Mouse (Mus musculus) thymus, adult 18-20 months (tissue): ENCODE measurements around the gene Ing4.
"Not testable (repeated sequence)": the region's sequence is repeated elsewhere in the genome, so short reads cannot be mapped to it uniquely, and the experiment has no call there.

ENCODE experiments used
- DNase-seq, 2 experiments: peaks; one replicate each; pipeline ENCODE4 v3.0.0; 2022; ENCODE audit warnings: mixed read lengths in 2 of 2

Gene Ing4

DNA sequence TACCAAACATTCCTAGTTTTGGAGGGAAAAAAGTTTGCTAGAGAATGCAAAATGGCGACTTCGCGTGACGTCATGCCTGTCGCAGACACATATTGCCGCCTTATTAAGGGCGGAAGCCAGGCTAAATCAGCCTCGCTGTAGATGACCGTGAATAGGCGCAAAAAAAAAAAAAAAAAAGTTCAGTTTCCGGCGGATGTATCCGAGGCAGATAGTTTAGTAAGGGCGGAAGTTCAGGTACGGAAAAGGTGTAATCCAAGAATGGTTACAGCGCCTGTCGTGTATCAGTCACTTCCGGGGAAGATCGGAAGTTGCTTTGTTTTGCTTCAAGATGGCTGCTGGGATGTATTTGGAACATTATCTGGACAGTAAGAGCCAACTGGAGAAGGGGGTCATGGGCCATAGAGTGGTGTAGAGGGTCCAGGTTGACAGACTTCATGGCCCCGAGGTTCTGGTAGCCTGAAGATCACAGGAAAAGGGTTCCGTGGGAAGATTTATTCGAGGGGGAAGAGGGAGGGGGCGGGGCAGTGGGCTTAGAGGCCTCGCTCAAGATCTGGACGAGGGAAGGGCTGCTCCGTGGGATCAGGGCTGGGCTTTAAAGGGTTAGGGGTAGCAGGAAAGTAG lies at the start of gene Ing4:
Ing4 (plus strand) TSS at position 228 of the 621 bp plus-strand sequence.
- DNase-seq, result peak; percentile 78 to 86

GRCm38 (mm10) chr6:124992241-124992640 lies 47.3 kb upstream of the Ing4 start:
- no peak for DNase-seq

- no peak for DNase-seq
Measured at GRCm38 (mm10) chr6:124993365-124993764, 46.2 kb upstream of the Ing4 start.

GRCm38 (mm10) chr6:124993876-124994275 lies 45.7 kb upstream of the Ing4 start:
- DNase-seq, result no peak

- DNase-seq, result no peak
Measured at GRCm38 (mm10) chr6:124995246-124995645, 44.3 kb upstream of the Ing4 start.

GRCm38 (mm10) chr6:124995831-124996403 lies 43.6 kb upstream of the Ing4 start:
- DNase-seq, result no peak

DNA sequence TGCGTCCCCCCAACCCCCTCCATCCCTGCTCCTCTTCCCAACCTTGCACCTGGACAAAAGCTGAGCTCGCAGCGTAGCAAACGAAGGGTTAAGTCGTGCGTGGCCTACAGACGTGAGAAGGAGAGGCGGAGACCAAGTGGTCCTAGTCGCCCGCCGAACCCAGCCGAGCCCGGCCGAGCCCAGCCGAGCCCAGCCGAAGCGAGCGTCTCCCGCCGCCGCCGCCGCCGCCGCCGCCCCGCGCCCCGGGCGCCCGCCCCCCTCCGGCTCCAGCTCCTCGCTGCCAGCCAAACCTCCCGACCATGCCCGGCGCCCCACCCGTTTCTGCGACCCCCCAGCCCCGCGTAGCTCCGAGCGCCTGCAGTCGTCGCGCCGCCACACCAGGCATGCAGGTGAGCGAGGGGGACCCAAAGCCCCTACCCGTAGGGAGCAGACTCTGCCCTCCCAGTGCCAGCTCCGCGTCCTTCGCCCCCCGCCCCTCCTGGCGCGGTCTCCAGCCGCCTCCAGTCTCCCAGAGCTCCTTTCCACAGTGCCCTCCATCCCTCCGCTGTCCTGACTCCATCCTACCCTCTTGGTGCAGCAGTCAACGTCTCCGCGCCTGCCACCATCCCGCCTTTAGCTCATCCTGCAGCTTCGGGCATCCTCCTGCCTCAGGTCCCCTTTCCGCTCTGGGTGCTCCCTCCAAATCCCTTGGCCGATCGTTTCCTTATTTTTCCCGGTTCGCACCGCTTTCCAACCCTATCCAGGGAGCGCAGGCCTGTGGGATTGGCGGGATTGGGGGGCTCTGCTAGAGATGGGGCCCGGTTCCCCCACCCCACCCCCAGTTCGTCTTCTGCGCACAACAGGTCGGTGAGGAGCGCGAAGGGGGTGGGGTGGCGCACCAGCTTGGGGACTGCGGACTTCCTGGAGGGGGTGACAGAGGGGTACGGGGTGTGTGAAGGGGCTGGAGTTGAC lies 42.7 kb upstream of the Ing4 start, which contains the start of gene Pianp:
Pianp (plus strand) TSS at position 144 of the 951 bp plus-strand sequence.
- peak; percentile 53 to 55 for DNase-seq

DNA sequence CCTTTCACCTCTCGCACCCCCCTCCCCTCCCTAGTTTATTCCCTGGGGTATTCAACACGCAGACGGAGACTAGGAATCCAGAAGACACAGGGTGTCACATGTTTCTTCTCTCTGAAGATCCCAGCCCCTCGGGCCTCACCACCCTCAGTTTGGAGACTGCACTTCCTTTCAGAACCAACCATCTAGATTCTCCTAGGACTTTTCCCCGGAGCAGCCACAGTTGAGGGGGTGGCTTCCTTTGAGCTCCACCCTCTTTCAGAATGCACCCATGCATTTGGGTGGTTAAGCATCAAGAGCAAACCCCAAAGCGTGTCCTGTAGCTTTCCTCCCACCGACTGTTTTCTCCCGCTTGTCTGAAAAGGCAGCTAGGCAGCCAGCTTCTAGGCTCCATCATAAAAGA lies 41.5 kb upstream of the Ing4 start:
- no peak for DNase-seq

DNA sequence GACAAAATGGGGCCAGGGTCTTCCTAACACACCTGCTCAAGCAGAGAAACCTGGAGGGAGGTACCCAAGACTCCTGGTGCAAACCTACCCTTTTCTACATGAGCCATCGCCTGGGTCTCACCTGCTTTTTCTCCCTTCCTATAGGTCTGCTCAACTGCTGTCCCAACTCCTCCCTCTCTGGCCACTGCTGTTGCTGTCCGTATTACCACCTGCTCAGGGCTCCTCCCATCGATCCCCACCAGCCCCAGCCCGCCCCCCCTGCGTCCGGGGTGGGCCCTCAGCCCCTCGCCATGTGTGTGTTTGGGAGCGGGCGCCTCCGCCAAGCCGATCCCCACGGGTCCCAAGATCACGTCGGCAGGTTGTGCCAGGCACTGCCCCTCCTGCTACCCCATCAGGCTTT lies 40.5 kb upstream of the Ing4 start:
- DNase-seq, result no peak

GRCm38 (mm10) chr6:124999546-124999945 lies 40.0 kb upstream of the Ing4 start:
- no peak for DNase-seq

DNA sequence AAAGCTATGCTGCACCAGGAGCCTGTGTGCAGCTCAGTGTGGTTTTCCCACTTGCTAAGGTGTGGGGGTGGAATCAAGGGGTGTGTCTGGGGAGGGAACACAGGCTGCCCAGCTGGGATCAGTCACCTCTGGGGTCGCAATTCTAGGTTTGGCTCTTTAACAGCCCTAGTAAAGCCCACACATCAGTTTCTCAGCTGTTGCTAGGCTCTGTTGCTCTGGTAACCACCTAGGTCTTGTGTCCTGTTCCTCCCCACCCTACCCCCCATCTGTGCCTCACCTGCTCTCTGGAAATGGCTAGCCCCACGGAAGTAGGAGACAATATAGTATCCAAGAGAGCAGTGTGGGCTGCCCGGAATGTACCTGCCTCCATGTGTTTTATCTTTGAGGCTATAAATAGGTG lies 35.9 kb upstream of the Ing4 start:
- no peak for DNase-seq

DNA sequence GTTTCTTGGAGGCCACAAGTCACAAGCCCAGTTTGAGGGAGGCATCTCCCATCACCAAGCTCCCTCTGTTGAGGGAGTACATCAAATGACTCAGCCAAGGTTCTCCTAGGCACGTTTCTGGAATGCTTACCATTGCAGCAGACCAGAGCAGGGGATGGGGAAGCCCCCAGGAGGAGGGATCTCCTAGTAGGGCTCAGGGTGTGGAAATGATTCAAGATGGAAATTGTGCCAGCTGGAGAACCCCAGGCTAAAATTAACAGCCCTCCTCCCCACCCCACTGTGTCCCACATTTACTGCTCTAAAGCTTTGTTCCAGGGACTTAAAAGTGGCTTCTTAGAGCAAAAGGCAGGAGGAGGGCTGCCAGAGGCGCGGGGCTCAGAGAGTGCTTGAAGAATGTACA lies 34.5 kb upstream of the Ing4 start:
- no peak for DNase-seq

DNA sequence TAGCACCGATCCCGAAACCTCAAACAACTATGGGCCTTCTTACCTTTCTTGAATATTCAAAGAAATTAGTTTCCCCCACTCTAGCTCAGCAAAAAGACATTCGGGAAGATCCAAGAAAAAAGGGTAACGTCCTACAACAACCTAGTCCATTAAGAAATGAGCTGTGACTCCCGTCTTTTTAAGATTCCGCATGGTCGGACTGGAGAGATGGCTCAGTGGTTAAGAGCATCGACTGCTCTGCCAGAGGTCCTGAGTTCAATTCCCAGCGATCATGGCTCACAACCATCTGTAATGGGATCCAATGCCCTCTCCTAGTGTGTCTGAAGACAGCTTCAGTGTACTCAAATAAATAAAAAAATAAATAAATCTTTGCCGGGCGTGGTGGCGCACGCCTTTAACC lies 31.5 kb upstream of the Ing4 start:
- DNase-seq, result no peak

GRCm38 (mm10) chr6:125008586-125009128 lies 30.9 kb upstream of the Ing4 start:
- peak; percentile 97 to 99 for DNase-seq

- no peak for DNase-seq
Measured at GRCm38 (mm10) chr6:125009129-125009180, 30.6 kb upstream of the Ing4 start, which contains the start of gene Zfp384. TSS of gene Zfp384 (plus strand) at chr6:125009145.

DNA sequence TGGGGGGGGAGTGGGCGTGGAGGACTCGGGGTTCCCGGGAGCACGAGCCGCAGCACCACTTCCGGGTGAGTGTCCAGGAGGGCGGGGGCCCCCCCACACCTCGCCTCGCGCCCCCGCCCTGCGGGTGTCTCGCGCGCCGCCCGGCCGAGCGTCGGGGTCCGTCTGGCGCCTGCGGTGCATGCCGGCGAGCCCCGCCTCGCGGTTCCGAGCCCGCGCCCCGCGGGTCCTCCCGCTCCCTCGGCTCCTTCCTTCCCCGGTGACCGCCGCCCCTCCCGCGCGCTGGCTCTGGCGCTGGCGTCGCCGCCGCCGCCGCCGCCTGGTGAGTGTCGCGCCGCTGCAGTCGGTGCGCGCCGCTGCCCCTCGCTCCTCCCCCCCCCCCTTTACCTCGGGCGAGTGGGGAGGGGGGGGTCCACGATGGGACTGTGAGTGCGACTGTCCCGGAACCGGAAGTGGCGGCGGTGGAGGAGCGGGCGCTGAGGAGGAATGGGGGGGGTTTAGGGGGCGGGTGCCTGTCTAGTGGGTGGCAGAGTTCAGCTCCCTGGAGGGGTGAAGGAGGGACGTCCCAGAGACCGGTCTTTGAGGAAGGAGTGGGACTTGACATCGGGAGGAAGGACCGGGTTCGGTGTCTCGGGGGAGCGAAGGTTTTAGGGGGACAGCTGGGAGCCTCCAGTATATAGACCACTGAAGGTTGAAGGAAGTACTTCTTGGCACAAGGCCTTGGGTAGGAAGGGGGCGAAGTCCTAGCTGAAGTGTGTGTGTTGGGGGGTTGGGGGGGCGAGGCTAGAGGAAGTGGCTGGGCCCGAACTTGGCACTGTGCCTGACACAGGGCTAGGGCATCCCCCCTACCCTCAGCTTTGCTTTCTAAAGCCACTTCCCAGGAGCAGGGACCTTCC lies 30.1 kb upstream of the Ing4 start:
- DNase-seq, result peak; percentile 73 to 79

GRCm38 (mm10) chr6:125017682-125018081 lies 21.9 kb upstream of the Ing4 start:
- DNase-seq, result no peak

DNA sequence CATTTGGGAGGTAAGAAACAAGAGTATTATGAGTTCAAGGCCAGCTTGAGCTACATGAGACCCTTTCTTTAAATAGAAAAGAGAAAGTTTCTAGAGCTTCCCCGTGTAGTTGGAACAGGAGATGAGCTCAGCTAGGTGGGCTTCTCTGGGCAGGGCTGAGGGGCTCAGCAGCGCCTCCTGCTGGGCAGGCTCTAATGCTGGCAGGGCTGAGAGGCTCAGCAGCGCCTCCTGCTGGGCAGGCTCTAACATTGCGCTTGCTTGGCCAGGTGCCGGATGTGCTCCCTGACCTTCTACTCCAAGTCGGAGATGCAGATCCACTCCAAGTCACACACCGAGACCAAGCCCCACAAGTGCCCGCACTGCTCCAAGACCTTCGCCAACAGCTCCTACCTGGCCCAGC lies 9.0 kb upstream of the Ing4 start:
- not testable (repeated sequence) for DNase-seq

DNA sequence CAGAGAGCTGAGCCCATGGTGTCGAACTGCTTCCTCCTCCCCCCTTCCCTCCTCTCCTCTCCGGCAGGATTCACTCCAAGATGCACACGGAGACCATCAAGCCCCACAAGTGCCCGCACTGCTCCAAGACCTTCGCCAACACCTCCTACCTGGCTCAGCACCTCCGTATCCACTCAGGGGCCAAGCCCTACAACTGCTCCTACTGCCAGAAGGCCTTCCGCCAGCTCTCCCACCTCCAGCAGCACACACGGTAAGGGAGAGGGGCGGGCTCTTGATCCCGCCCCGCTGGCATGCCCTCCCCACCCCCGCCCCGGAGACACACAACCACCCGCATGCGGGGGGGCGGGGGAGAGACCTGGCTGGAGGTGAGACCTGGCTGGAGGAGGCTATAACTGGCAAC lies 8.0 kb upstream of the Ing4 start:
- no peak for DNase-seq

- no peak for DNase-seq
Measured at GRCm38 (mm10) chr6:125038666-125039065, 894 bp upstream of the Ing4 start.

- no peak for DNase-seq
Measured at GRCm38 (mm10) chr6:125039131-125039530, 429 bp upstream of the Ing4 start.

DNA sequence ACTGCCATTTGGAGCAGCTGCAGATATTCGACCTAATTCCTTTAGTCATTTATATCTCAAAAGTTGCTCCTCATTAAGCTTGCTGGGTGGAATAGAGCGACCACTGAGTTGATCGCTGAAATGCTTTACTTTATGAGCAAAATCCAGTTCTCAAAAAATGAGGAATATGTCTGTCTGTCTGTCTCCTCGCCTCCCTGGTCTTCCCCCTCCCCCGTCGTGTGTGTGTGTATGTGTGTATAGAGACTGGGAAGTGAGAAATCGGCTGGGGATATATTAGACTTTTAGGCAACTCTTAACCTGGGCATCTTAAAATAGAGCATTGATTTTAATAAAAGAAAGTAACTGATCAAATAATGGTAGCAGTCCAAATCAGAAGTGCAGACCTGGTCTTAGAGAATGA lies 661 bp downstream of the Ing4 start:
- no peak for DNase-seq

GRCm38 (mm10) chr6:125041047-125041446 lies 1.5 kb downstream of the Ing4 start:
- no peak for DNase-seq
